Comparison of ENCODE assay signal across 13 mouse cellular contexts in the genomic region with DNA sequence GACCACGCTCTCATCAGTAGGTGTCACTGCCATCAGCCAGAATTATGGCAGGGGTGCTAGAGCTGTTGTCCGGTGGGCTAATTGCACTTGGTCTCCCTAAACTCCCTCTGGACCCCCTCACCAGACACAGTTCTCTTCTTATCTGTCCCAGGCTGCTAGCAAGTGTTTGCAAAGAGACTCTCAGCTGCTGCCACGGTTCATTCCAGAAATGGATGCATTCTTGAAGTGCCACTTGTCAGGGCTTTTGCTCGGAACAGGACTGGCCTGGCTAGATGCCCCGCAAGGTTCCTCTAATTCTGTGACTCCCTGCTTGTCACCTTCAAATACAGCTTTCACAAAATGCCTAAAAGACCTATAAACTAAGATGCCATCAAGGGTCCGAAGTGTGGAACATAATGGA.
DNase-seq lines count a peak whose midpoint lies in the region; ATAC-seq lines count a peak whose summit lies in the region.
"Had no signal": no experiment of that assay in that cellular context is flagged by ENCODE, and none has a peak within 500 bp of the region (broad histone marks: within the 10 kb centered on the region; RNA-seq: fewer than 3 reads in every experiment).

No protein-coding gene starts in this region.

- H3K9ac ChIP-seq in heart, embryonic 11.5 days (ENCODE audit: low read depth, low read length) = no peak overlapping the region
- H3K9ac ChIP-seq in limb, embryonic 13.5 days = no peak overlapping the region

- no peaks in the 10 kb centered on the region for H3K9me3 ChIP-seq in heart, embryonic 11.5 days (replicated peaks; ENCODE audit: control insufficient read depth, low read length)
- no peaks in the 10 kb centered on the region for H3K9me3 ChIP-seq in embryonic facial prominence, embryonic 10.5 days
- H3K9me3 ChIP-seq in limb, embryonic 13.5 days = no peaks in the 10 kb centered on the region
- H3K9me3 ChIP-seq: midbrain, embryonic 10.5 days had no signal

- H3K4me1 ChIP-seq in heart, embryonic 11.5 days (ENCODE audit: control insufficient read depth, insufficient read depth, low read length) = peaks cover 51% of the 10 kb centered on the region
- peaks cover 70% of the 10 kb centered on the region for H3K4me1 ChIP-seq in embryonic facial prominence, embryonic 10.5 days
- H3K4me1 ChIP-seq in limb, embryonic 13.5 days = peaks cover 90% of the 10 kb centered on the region

- peak overlapping the region; percentile 38 for H3K4me2 ChIP-seq in heart, embryonic 11.5 days
- H3K4me2 ChIP-seq in limb, embryonic 13.5 days (replicated peaks) = no peak overlapping the region

- H3K36me3 ChIP-seq in heart, embryonic 11.5 days (ENCODE audit: control insufficient read depth, insufficient read depth, low read length) = no peaks in the 10 kb centered on the region
- no peaks in the 10 kb centered on the region for H3K36me3 ChIP-seq in embryonic facial prominence, embryonic 10.5 days (replicated peaks)
- no peaks in the 10 kb centered on the region for H3K36me3 ChIP-seq in limb, embryonic 13.5 days
- H3K36me3 ChIP-seq: midbrain, embryonic 10.5 days had no signal

- no peak for ATAC-seq in heart, embryonic 11.5 days (replicated peaks; ENCODE audit: insufficient number of reproducible peaks, low FRiP score, low TSS enrichment)
- ATAC-seq in limb, embryonic 13.5 days (ENCODE audit: low FRiP score, low read depth) = no peak
- ATAC-seq: inflammation-experienced regulatory T-cells, adult 6 months had no signal

- DNase-seq in heart, adult 11 months = no peak
- peak; percentile 16 for DNase-seq in embryonic facial prominence, embryonic 10.5 days (ENCODE audit: low spot score)
- DNase-seq in lung, postnatal 25 days (ENCODE audit: low spot score) = peak; percentile 22
- no peak for DNase-seq in kidney, postnatal 10 days
- no peak for DNase-seq in gastrocnemius, adult 18-20 months (ENCODE audit: low spot score)
- DNase-seq in retina, embryonic 14.5 days (ENCODE audit: low spot score) = no peak
- DNase-seq: adrenal gland, postnatal 25 days; kidney, postnatal 36 days; layer of hippocampus, postnatal 36 days had no signal

- 33% methylated on average over 6 of the region's 6 CpGs for WGBS in heart, embryonic 11.5 days (ENCODE audit: insufficient replicate concordance)
- WGBS in embryonic facial prominence, embryonic 10.5 days = 74% methylated on average over 6 of the region's 6 CpGs
- WGBS in limb, embryonic 13.5 days = 56% methylated on average over 6 of the region's 6 CpGs

- no peak overlapping the region for H3K4me3 ChIP-seq in heart, embryonic 11.5 days (ENCODE audit: low read depth, low read length)
- H3K4me3 ChIP-seq in embryonic facial prominence, embryonic 10.5 days = no peak overlapping the region
- no peak overlapping the region for H3K4me3 ChIP-seq in limb, embryonic 13.5 days
- H3K4me3 ChIP-seq: midbrain, embryonic 10.5 days had no signal

- H3K27ac ChIP-seq in heart, embryonic 11.5 days (ENCODE audit: low read depth, low read length) = peak overlapping the region; percentile 71
- H3K27ac ChIP-seq in embryonic facial prominence, embryonic 10.5 days (replicated peaks) = peak overlapping the region; percentile 7; the same call in 1 of the 2 replicates
- peak overlapping the region; percentile 94; the same call in 1 of the 2 replicates for H3K27ac ChIP-seq in limb, embryonic 13.5 days
- H3K27ac ChIP-seq: midbrain, embryonic 10.5 days had no signal

- no peaks in the 10 kb centered on the region for H3K27me3 ChIP-seq in heart, embryonic 11.5 days (ENCODE audit: control insufficient read depth, insufficient read depth, low read length)
- peaks cover 17% of the 10 kb centered on the region; the same call in 1 of the 2 replicates for H3K27me3 ChIP-seq in embryonic facial prominence, embryonic 10.5 days (replicated peaks; ENCODE audit: low read depth, poor library complexity, severe bottlenecking)
- peaks cover 10% of the 10 kb centered on the region; the same call in 1 of the 2 replicates for H3K27me3 ChIP-seq in limb, embryonic 13.5 days

Comparison
In these comparisons a context has a peak if more than half of its experiments do, and no peak if none do; other contexts are left out.
1. H3K27ac ChIP-seq: peak in every context shown above with its lines; median percentile 94 in limb, embryonic 13.5 days; 71 in heart, embryonic 11.5 days; 7 in embryonic facial prominence, embryonic 10.5 days.
2. DNase-seq: peak in embryonic facial prominence, embryonic 10.5 days (single experiment) and lung, postnatal 25 days (single experiment); none in heart, adult 11 months (single experiment), kidney, postnatal 10 days (single experiment), gastrocnemius, adult 18-20 months (single experiment) and retina, embryonic 14.5 days (single experiment).